Mouse (Mus musculus): ENCODE data around the gene Slc25a54. TPM values are rescaled to one million over a fixed set of nuclear protein-coding genes. Genes with fewer than 3 reads are reported as not detected.

Slc25a54 gene
- polyA plus RNA-seq, 1 experiment from 2014 or later = not detected

DNA sequence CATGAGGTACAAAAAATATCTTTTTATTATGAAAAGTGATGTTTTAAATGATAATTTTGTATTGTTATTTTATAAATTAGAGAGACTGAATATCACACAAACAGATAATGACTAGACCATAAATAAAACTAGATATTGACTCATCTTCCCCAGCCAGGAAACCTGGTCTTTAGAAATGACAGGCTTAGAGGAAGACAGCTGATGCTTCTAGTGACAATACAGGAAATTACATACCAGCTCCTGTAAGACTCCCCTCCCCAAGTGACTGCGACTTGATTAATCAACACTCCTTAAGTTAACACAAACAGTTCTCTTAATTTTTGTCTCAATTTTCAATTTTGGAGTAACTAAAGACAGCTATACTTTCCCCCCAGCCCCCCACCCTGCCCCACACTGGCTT is 55.1 kb downstream of the Slc25a54 start:
- 73% methylated on average over 1 of the region's 1 CpGs for WGBS
- no peaks in the 10 kb centered on the region for H3K27me3 ChIP-seq (ENCODE audit: control insufficient read depth, insufficient read depth, low read length)
- no peak overlapping the region for H3K27ac ChIP-seq (ENCODE audit: low read length)
- H3K9ac ChIP-seq (ENCODE audit: low read length) = no peak overlapping the region
- peaks cover 17% of the 10 kb centered on the region for H3K36me3 ChIP-seq (ENCODE audit: control insufficient read depth, insufficient read depth)
- no peak for ATAC-seq (replicated peaks; ENCODE audit: extremely low read depth, insufficient read depth, low FRiP score)
- H3K4me2 ChIP-seq (ENCODE audit: low read depth, low read length) = no peak overlapping the region
- no peaks in the 10 kb centered on the region for H3K4me1 ChIP-seq (ENCODE audit: control insufficient read depth, insufficient read depth, low read length)
- H3K9me3 ChIP-seq (replicated peaks; ENCODE audit: control insufficient read depth, low read length) = no peaks in the 10 kb centered on the region
- H3K4me3 ChIP-seq (ENCODE audit: low read length) = no peak overlapping the region

DNA sequence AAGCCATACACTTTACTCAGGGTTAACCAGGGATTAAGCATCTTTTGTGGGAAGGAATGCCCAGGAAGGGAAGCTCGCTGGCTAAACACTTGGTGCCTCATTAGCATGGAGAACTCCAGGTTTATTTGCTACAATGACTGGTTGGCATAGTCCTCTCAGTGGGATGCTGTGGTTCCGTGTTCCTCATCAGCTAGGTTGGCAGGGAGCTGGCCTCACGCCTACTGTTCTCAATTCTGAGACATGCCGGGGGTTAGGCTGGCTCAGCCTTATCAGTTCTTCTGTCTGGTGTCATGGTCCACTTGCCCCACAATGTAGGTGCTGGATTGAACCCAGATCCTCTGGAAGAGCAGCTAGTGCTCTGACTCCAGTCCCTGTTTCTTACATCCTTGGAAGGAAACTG is 72.3 kb downstream of the Slc25a54 start:
- Histone ChIP-seq H3K36me3 (ENCODE audit: control insufficient read depth, insufficient read depth) (no peaks in the 10 kb centered on the region; the same call in 1 of the 2 replicates), H3K27me3 (ENCODE audit: control insufficient read depth, insufficient read depth, low read length) (no peaks in the 10 kb centered on the region), H3K4me1 (ENCODE audit: control insufficient read depth, insufficient read depth, low read length) (no peaks in the 10 kb centered on the region), H3K4me2 (ENCODE audit: low read depth, low read length) (no peak overlapping the region), H3K9me3 (replicated peaks; ENCODE audit: control insufficient read depth, low read length) (no peaks in the 10 kb centered on the region), H3K4me3 (ENCODE audit: low read length) (no peak overlapping the region), H3K9ac (ENCODE audit: low read length) (no peak overlapping the region), H3K27ac (ENCODE audit: low read length) (no peak overlapping the region)
- ATAC-seq (replicated peaks; ENCODE audit: extremely low read depth, insufficient read depth, low FRiP score) = no peak
- WGBS = 68% methylated on average over 4 of the region's 4 CpGs

DNA sequence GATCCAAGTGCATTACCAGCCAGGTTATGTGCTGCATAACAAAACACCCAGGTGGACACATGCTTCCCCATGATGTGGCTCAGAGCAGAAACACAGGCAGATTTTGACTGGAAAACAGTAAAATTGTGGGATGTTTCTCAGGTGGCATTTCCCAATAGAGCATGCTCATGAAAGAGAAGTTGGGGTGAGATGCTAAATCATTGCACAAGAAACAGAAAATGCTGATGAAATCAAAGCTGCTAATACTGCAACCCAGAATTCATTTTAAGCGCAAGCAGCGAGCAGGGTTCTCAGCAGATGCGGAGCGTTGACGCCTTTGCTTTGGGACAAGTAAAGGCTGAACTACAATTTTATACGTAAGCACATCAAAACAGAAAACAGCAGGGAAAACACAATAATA is 73.1 kb downstream of the Slc25a54 start:
- 96% methylated on average over 6 of the region's 6 CpGs for WGBS
- H3K27me3 ChIP-seq (ENCODE audit: control insufficient read depth, insufficient read depth, low read length) = no peaks in the 10 kb centered on the region
- H3K4me3 ChIP-seq (ENCODE audit: low read length) = no peak overlapping the region
- no peaks in the 10 kb centered on the region for H3K4me1 ChIP-seq (ENCODE audit: control insufficient read depth, insufficient read depth, low read length)
- no peak overlapping the region for H3K27ac ChIP-seq (ENCODE audit: low read length)
- no peak for ATAC-seq (replicated peaks; ENCODE audit: extremely low read depth, insufficient read depth, low FRiP score)
- no peaks in the 10 kb centered on the region for H3K9me3 ChIP-seq (replicated peaks; ENCODE audit: control insufficient read depth, low read length)
- no peak overlapping the region for H3K4me2 ChIP-seq (ENCODE audit: low read depth, low read length)
- H3K9ac ChIP-seq (ENCODE audit: low read length) = no peak overlapping the region
- peaks cover under 1% of the 10 kb centered on the region; the same call in 1 of the 2 replicates for H3K36me3 ChIP-seq (ENCODE audit: control insufficient read depth, insufficient read depth)

DNA sequence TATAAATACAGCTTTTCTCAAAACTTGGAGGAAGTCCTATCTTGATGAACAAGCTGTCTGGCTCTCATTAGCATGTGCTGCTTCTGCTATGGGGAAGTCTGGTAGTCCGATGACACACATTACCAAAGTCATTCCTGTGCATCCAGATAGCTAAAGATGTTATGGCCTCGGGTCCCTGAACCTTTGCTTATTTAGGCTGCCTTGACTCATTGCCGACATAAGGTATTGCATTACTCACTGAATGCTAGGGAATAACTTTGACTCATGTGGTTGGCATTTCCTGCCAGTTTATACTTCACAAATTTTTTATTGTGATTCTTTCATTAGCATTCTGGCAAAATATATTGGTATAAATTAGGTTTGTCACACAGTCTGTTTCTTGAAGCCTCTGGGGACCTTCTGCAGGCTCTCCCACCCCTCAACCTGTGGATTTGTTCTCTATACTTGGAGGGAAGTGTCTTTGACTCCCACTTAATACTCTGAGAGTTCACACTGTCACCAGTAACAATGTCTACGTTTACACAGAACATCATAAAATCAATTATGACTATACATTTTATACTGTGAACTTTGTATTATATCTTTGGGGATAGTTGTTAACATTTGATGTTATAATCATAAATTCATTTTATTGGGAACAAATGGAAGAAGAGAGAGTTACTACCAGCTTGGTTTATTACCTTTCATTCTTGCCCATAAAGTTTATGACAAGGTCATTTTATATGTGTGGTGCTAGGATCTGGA is 75.8 kb downstream of the Slc25a54 start:
- Histone ChIP-seq H3K4me1 (ENCODE audit: control insufficient read depth, insufficient read depth, low read length) (no peaks in the 10 kb centered on the region), H3K27ac (ENCODE audit: low read length) (no peak overlapping the region), H3K4me3 (ENCODE audit: low read length) (no peak overlapping the region), H3K9me3 (replicated peaks; ENCODE audit: control insufficient read depth, low read length) (no peaks in the 10 kb centered on the region), H3K4me2 (ENCODE audit: low read depth, low read length) (no peak overlapping the region), H3K36me3 (ENCODE audit: control insufficient read depth, insufficient read depth) (peaks cover 15% of the 10 kb centered on the region), H3K27me3 (ENCODE audit: control insufficient read depth, insufficient read depth, low read length) (no peaks in the 10 kb centered on the region), H3K9ac (ENCODE audit: low read length) (no peak overlapping the region)
- WGBS = 72% methylated on average over 4 of the region's 4 CpGs
- ATAC-seq (replicated peaks; ENCODE audit: extremely low read depth, insufficient read depth, low FRiP score) = no peak

DNA sequence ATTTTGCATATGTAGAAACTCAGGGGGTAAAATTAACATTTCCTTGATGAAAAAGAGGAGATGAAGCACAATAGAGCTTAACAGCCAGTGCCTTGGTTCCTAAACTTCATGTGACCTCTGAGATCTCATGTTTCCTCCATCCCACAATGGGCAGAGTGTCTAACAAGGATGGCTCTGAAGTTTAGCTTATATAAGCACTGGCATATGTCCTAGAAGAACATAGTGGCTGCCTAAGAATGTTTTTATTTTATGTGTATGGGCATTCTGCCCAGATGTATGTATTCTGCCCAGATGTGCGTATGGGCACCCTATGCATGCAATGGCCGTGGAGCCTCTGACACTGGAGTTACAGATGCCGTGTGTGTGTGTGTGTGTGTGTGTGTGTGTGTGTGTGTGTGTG is 77.2 kb downstream of the Slc25a54 start:
- Histone ChIP-seq H3K27me3 (ENCODE audit: control insufficient read depth, insufficient read depth, low read length) (no peaks in the 10 kb centered on the region), H3K4me3 (ENCODE audit: low read length) (no peak overlapping the region), H3K4me1 (ENCODE audit: control insufficient read depth, insufficient read depth, low read length) (no peaks in the 10 kb centered on the region), H3K36me3 (ENCODE audit: control insufficient read depth, insufficient read depth) (peaks cover 15% of the 10 kb centered on the region), H3K4me2 (ENCODE audit: low read depth, low read length) (no peak overlapping the region), H3K9ac (ENCODE audit: low read length) (no peak overlapping the region), H3K9me3 (replicated peaks; ENCODE audit: control insufficient read depth, low read length) (no peaks in the 10 kb centered on the region), H3K27ac (ENCODE audit: low read length) (no peak overlapping the region)
- no peak for ATAC-seq (replicated peaks; ENCODE audit: extremely low read depth, insufficient read depth, low FRiP score)
- 65% methylated on average over 3 of the region's 3 CpGs for WGBS

DNA sequence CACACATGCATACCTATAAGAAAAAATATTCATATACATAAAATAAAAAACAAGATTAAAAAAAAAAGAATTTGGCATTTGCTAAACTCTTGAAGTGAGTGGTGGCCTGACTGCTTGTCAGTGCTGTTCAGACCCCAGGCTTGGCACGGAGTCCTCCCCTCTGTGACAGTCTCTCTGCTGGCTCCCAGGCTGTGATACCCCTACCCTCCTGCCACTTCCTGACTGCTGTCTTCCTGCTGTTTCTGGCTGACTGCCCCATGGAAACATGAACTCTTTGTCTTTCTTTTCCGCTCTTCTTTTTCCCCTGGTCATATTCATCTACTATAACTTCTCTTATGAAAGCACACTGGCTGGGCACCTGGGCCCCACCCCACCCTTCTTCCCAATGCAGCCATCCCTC is 83.8 kb downstream of the Slc25a54 start:
- Histone ChIP-seq H3K4me3 (ENCODE audit: low read length) (no peak overlapping the region), H3K27me3 (ENCODE audit: control insufficient read depth, insufficient read depth, low read length) (no peaks in the 10 kb centered on the region), H3K4me1 (ENCODE audit: control insufficient read depth, insufficient read depth, low read length) (0 out of 2 replicates have a peak, but pooled peaks cover 4% of the 10 kb centered on the region), H3K36me3 (ENCODE audit: control insufficient read depth, insufficient read depth) (peaks cover 20% of the 10 kb centered on the region), H3K9ac (ENCODE audit: low read length) (no peak overlapping the region), H3K9me3 (replicated peaks; ENCODE audit: control insufficient read depth, low read length) (no peaks in the 10 kb centered on the region), H3K4me2 (ENCODE audit: low read depth, low read length) (no peak overlapping the region), H3K27ac (ENCODE audit: low read length) (no peak overlapping the region)
- ATAC-seq (replicated peaks; ENCODE audit: extremely low read depth, insufficient read depth, low FRiP score) = no peak
- 74% methylated on average over 2 of the region's 2 CpGs for whole genome bisulfite sequencing

DNA sequence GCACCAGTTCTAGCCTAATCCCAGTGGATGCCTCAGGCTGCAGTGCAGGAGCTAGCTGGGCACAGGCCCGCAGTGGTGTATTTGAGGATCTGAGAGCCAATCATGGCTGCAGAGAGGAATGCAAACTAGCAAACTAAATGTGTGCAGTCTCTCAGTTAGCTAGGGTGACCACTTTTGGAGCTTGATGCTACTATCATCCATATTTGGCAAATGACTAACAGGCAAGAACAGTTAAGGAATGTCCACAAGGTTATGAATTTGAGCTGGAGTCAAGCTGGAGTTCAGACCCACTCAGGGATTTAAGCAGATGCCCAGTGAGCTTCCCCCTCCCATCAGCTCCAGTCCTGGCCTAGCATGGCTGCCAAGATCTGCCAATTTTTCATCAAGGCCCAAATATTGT is 84.4 kb downstream of the Slc25a54 start:
- H3K27ac ChIP-seq (ENCODE audit: low read length) = no peak overlapping the region
- H3K27me3 ChIP-seq (ENCODE audit: control insufficient read depth, insufficient read depth, low read length) = no peaks in the 10 kb centered on the region
- H3K4me3 ChIP-seq (ENCODE audit: low read length) = no peak overlapping the region
- 70% methylated on average over 1 of the region's 1 CpGs for WGBS
- ATAC-seq (replicated peaks; ENCODE audit: extremely low read depth, insufficient read depth, low FRiP score) = no peak
- peaks cover 16% of the 10 kb centered on the region for H3K36me3 ChIP-seq (ENCODE audit: control insufficient read depth, insufficient read depth)
- 0 out of 2 replicates have a peak, but pooled peaks cover 4% of the 10 kb centered on the region for H3K4me1 ChIP-seq (ENCODE audit: control insufficient read depth, insufficient read depth, low read length)
- H3K9me3 ChIP-seq (replicated peaks; ENCODE audit: control insufficient read depth, low read length) = no peaks in the 10 kb centered on the region
- H3K9ac ChIP-seq (ENCODE audit: low read length) = no peak overlapping the region
- H3K4me2 ChIP-seq (ENCODE audit: low read depth, low read length) = no peak overlapping the region

DNA sequence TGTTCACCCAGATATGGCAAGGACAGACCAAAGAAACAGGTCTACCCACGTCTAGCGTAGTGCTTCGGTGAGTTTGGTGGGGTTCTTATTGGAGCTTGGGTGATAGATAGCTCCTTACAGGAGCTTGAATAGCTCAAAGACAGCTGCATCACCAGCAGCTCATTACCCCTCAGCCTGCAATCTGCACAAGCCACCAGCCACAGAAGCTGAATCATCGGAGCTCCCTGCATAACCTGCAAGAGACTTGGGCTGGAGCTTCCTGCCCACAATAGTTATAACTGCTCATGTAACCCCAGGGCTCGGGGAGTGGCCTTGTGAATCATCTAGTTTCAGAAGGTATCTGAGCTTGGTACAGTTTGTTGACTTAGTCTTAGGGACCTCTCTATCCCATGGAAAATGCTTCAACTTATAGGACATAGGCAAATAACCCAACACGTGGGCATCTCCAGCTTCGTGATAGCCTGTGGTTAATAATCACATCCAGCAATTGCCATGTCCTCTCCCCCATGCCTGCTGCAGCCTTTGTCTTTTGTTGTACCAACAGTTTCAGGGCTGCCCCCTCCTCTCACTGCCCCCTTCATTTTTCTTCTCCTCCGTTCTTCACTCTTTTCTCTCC is 85.1 kb downstream of the Slc25a54 start:
- Histone ChIP-seq H3K4me2 (ENCODE audit: low read depth, low read length) (no peak overlapping the region), H3K4me1 (ENCODE audit: control insufficient read depth, insufficient read depth, low read length) (0 out of 2 replicates have a peak, but pooled peaks cover 4% of the 10 kb centered on the region), H3K27ac (ENCODE audit: low read length) (no peak overlapping the region), H3K9me3 (replicated peaks; ENCODE audit: control insufficient read depth, low read length) (no peaks in the 10 kb centered on the region), H3K9ac (ENCODE audit: low read length) (no peak overlapping the region), H3K27me3 (ENCODE audit: control insufficient read depth, insufficient read depth, low read length) (no peaks in the 10 kb centered on the region), H3K4me3 (ENCODE audit: low read length) (no peak overlapping the region), H3K36me3 (ENCODE audit: control insufficient read depth, insufficient read depth) (peaks cover 11% of the 10 kb centered on the region)
- WGBS = 74% methylated on average over 8 of the region's 8 CpGs
- no peak for ATAC-seq (replicated peaks; ENCODE audit: extremely low read depth, insufficient read depth, low FRiP score)
